Mouse (Mus musculus): ENCODE data around the gene Afap1.

DNA sequence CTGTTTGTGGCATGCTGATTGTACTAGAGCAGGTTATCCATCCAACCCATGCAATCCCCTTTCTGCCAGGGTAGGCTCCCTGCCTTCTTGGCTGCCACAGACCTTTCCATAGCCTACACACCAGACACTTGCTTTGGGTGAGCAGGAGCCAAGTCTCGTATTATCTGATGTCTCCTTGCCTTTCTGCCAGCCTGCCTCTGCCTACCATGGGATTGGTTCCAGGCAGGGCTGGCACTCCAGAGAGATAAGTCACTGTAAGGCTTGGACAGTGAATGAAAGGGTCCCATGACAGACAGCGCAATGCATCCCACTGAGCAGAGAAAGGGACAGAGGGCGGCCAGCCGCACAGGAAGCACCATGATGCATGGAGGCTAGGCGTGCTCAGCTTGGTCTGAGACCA lies 146.5 kb downstream of the Afap1 start:
- TF ChIP-seq TAL1 (IDR thresholded peaks at IDR 0.05; ENCODE audit: low read length) (no peak), GATA1 (IDR thresholded peaks at IDR 0.05; ENCODE audit: low read length) (no peak)

All from erythroblast, embryonic 14.5 days (primary cell).